Mouse (Mus musculus): ENCODE data around the gene Tas1r3. TPM values are rescaled to one million over a fixed set of nuclear protein-coding genes. Genes with fewer than 3 reads are reported as not detected.

Tas1r3 gene
- 0.34 and 0.48 TPM in 2 replicates for polyA plus RNA-seq (2012; rRNA removed)

DNA sequence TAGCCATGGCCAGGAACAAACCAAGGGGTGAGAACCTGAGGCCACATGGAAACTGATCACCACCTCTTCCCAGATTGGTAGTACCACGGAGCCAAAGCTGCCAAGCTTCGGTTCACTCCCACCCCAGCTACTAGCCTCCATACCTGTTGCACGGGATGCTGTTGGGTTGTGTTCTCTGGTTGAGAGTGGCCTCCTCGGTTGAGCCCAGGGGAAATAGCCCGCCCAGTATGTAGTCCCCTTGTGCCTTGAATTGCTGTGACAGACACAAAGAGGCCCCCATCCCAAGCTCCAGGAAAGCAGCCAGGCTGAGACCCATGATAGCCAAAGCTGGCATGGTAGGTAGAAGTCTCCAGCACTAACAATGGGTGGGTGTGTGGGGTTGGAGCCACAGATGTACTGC, at the start of gene Tas1r3:
Tas1r3 (minus strand) TSS at position 362 of the 400 bp plus-strand sequence.

DNA sequence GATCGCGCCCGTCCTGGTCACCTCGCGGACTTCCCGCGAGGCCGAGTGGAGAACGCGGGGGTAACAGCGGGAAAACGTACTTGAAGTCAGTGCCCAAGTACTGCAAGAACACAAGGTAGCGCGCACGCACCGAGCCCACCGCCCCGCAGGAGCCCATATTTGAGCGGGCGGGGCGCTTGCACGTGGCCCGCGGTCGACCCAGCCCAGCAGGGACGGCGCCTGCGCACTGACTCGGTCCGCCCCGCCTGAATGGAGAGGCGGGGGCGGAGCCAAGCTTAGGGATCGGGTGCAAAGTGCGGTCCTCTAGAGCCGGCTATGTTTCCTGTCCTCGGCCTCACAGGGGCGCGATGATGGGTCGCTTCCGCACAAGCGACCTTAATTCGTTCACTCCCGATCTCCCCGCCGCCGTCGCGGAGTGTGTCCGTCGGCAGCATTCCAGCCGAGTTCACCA, 28.4 kb upstream of the Tas1r3 start, which contains the start of the genes Pusl1 and Acap3:
Pusl1 (minus strand) TSS at position 231 of the 451 bp plus-strand sequence.
Acap3 (plus strand) TSS at position 272 of the 451 bp plus-strand sequence.

DNA sequence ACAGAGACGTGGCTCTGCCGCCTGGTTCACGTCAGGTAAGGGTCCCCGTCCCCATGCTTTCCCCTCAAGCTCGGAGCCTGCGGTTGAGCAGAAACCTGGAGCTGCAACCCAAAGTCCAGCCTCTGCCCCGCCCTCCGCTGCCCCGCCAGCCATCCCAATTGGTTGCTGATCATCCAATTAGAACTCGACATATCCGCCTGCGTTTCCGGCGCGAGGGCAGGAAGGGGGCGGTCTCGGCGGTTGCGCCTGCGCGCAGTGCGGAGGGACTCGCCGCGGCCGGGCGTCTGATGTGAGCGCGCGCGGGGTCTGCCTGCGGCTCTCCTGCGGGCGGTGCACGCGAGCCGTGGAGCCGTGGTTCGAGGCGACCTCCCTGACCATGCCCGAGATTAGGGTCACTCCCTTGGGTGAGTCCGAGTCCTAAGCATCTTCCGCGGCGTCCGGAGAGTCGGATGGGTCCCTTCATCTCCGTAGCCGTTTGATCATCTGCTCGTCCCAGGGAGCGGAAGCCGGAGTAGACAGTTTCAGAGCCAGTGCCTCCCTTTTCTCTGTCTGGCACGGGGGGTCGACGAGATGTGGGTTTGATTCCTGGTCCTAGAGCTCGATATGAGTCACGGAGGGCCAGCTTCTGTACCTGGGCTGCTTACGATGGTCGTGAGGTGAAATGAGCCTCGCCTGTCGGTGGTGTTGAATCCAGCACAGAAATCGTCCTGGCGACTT, 6.3 kb upstream of the Tas1r3 start, which contains the start of the genes Cptp and Ints11:
Cptp (minus strand) TSS at position 124 of the 717 bp plus-strand sequence.
Ints11 (plus strand) TSS at position 230 of the 717 bp plus-strand sequence.

DNA sequence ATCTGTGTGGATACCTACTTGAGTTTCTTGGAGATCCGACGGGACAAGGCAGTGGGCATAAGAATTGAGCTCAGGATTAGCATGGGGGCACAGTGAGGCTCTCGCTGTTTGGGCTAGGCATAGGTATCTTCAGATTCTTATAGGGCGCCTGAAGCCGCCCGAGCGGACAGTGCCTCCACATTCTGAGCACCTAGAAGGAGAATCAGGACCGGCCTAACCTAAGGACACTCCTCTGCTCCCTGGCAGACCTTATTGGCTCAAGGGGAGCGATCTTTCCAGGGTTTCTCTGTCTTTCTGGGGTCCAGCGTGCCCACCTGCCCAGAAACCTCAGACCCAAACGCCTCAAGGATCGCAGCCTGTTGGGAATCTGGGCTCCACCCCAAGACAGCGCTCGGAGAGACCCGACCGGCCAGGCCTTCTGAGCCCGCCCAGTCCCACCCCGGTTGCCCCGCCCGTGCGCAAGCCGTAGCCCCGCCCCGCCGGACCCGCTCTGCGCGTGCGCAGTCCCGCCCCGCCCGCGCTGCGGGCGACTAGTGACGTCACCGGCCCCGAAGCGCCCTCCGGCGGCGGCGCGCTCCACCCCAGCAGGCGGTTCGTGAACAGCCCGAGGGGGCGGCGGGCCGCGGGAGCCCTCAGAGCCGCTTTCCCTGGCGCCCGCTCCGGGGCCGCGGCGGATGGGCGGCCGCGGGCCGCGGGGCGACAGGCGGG, 16.1 kb downstream of the Tas1r3 start, which contains the start of gene Dvl1:
Dvl1 (plus strand) TSS at position 532 of the 708 bp plus-strand sequence.

DNA sequence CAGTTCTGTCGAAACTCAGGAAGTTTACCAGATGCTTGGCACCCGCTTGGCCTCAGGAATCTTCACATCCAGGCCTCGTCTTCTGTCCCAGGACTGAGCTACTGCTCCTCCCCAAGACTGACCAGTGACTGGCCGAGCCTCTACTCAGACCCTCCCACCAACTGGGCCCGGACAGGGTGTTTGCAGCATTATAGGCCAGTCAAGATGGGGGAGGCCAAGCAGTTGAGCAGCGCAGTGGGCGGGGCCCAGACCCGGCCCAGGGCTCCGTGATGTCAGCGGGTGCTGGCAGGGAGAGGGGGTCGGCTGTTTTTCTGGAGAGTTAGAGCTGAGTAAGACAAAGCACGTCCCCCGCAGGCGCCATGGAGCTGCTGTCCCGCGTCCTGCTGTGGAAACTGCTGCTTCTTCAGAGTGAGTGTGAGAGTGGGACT, 23.7 kb downstream of the Tas1r3 start, which contains the start of gene Mxra8:
Mxra8 (plus strand) TSS at position 198 of the 428 bp plus-strand sequence.

DNA sequence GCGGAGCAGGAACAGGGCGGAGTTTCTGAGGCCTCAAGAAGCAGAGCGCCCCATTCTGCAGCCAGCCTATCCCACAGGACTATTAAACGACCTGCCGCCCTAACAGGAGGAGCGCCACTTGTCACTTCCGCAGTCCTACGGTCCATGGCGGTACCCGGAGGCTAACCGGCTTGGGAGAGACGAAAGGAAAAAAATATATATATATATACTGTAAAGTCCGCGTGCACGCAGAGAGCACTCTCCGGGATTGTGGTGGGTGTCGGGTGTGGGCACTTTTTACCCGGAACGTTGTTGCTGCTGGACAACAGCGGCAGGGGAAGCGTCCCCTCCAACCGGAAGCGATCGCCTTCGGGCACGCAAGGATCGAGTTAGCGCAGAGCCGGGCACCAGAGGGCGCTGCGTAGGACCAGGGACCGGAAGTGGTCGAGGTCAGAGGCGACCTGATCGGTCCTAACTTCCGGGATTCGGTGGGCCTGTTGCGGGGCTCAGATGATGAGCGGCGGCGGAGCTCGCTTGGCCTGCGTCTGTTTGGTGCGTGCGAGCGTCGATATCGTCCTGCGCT, 31.9 kb downstream of the Tas1r3 start, which contains the start of gene Aurkaip1:
Aurkaip1 (plus strand) TSS at position 68 of the 562 bp plus-strand sequence.

DNA sequence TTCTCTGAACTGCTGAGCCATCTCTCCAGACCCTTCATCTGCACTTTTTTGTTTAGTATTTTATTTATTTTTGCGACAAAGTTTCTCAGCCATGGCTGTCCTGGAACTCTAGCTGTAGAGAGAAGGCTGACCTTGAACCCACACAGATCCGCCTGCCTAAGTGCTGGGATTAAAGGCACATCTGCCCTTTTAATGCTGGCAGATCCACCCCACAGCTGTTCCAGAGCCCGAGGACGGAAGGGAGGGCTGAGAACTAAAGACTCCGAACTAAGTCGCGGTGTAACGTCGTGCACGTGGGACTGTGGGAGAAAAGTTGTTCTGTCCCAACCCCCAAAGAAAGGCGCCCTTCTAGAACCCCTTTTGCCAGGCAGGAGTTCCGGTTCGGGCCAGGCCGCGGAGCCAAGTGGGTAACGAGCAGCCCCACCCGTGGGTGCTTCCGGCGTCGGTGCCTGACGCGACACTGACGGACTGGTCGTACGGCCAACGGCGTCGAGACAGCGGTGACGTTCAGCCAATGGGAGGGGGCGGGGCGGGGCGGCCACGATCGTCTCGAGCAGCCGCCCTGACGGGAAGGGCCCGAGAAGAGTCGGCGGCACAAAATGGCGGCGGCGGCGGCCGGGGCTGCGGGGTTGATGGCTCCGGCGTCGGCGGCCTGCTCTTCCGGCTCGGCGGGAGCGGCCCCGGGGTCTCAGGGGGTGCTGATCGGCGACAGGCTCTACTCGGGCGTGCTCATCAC, 51.1 kb downstream of the Tas1r3 start, which contains the start of gene Ccnl2:
Ccnl2 (plus strand) TSS at position 561 of the 736 bp plus-strand sequence.

Other genes starting within 250 kb of the Tas1r3 start
- gene Cdk11b, start 238.5 kb downstream of the Tas1r3 start, polyA plus RNA-seq (2012; rRNA removed), result 71.0 and 114 TPM in 2 replicates
- not detected in 2 replicates for gene Gm10563, start 218.0 kb downstream of the Tas1r3 start, polyA plus RNA-seq (2012; rRNA removed)
- gene Mmp23, start 210.0 kb downstream of the Tas1r3 start, polyA plus RNA-seq (2012; rRNA removed), result 7.0 and 14.2 TPM in 2 replicates
- 42.1 and 53.8 TPM in 2 replicates for gene Mib2, start 194.2 kb downstream of the Tas1r3 start, polyA plus RNA-seq (2012; rRNA removed)
- gene Fndc10, start 169.0 kb downstream of the Tas1r3 start, polyA plus RNA-seq (2012; rRNA removed), result 8.0 and 11.4 TPM in 2 replicates
- gene Ssu72, start 158.6 kb downstream of the Tas1r3 start, polyA plus RNA-seq (2012; rRNA removed), result 96.3 and 117 TPM in 2 replicates
- 3.4 and 3.6 TPM in 2 replicates for gene Tmem240, start 128.6 kb downstream of the Tas1r3 start, polyA plus RNA-seq (2012; rRNA removed)
- 89.8 and 102 TPM in 2 replicates for gene Atad3a, start 102.3 kb downstream of the Tas1r3 start, polyA plus RNA-seq (2012; rRNA removed)
- 6.9 and 7.5 TPM in 2 replicates for gene Vwa1, start 88.7 kb downstream of the Tas1r3 start, polyA plus RNA-seq (2012; rRNA removed)
- 0.50 and 0.83 TPM in 2 replicates for gene Tmem88b, start 77.5 kb downstream of the Tas1r3 start, polyA plus RNA-seq (2012; rRNA removed)
- gene Ankrd65, start 72.9 kb downstream of the Tas1r3 start, polyA plus RNA-seq (2012; rRNA removed), result not detected in 2 replicates
- gene Mrpl20, start 60.5 kb downstream of the Tas1r3 start, polyA plus RNA-seq (2012; rRNA removed), result 69.9 and 120 TPM in 2 replicates
- 225 and 230 TPM in 2 replicates for gene Ccnl2, start 50.9 kb downstream of the Tas1r3 start, polyA plus RNA-seq (2012; rRNA removed)
- 126 and 135 TPM in 2 replicates for gene Aurkaip1, start 32.1 kb downstream of the Tas1r3 start, polyA plus RNA-seq (2012; rRNA removed)
- 53.6 and 63.9 TPM in 2 replicates for gene Mxra8, start 23.7 kb downstream of the Tas1r3 start, polyA plus RNA-seq (2012; rRNA removed)
- 61.8 and 67.7 TPM in 2 replicates for gene Dvl1, start 16.0 kb downstream of the Tas1r3 start, polyA plus RNA-seq (2012; rRNA removed)
- gene Cptp, start 6.1 kb upstream of the Tas1r3 start, polyA plus RNA-seq (2012; rRNA removed), result 8.5 and 16.8 TPM in 2 replicates
- 60.0 and 67.2 TPM in 2 replicates for gene Ints11, start 6.2 kb upstream of the Tas1r3 start, polyA plus RNA-seq (2012; rRNA removed)
- gene Pusl1, start 28.4 kb upstream of the Tas1r3 start, polyA plus RNA-seq (2012; rRNA removed), result 58.7 and 62.5 TPM in 2 replicates
- 44.4 and 50.6 TPM in 2 replicates for gene Acap3, start 28.5 kb upstream of the Tas1r3 start, polyA plus RNA-seq (2012; rRNA removed)
- 112 and 120 TPM in 2 replicates for gene Ube2j2, start 80.5 kb upstream of the Tas1r3 start, polyA plus RNA-seq (2012; rRNA removed)
- gene C1qtnf12, start 99.0 kb upstream of the Tas1r3 start, polyA plus RNA-seq (2012; rRNA removed), result 14.8 and 17.7 TPM in 2 replicates
- gene B3galt6, start 129.3 kb upstream of the Tas1r3 start, polyA plus RNA-seq (2012; rRNA removed), result 8.5 and 10.3 TPM in 2 replicates
- 76.6 and 90.7 TPM in 2 replicates for gene Sdf4, start 129.5 kb upstream of the Tas1r3 start, polyA plus RNA-seq (2012; rRNA removed)
- gene Tnfrsf4, start 150.5 kb upstream of the Tas1r3 start, polyA plus RNA-seq (2012; rRNA removed), result 4.2 and 4.4 TPM in 2 replicates
- gene Tnfrsf18, start 162.8 kb upstream of the Tas1r3 start, polyA plus RNA-seq (2012; rRNA removed), result 0.06 and 0.16 TPM in 2 replicates
- gene Ttll10, start 196.1 kb upstream of the Tas1r3 start, polyA plus RNA-seq (2012; rRNA removed), result 0.24 and 0.45 TPM in 2 replicates
- gene 9430015G10Rik, start 246.6 kb upstream of the Tas1r3 start, polyA plus RNA-seq (2012; rRNA removed), result 58.0 and 88.7 TPM in 2 replicates

Measured in central nervous system, embryonic 11.5 days (tissue).